Mouse (Mus musculus) hindbrain, postnatal 0 days (tissue): ENCODE results near the gene Tnip2. TPM values are rescaled to one million over a fixed set of nuclear protein-coding genes. Genes with fewer than 3 reads are reported as not detected.

Experiments
- ATAC-seq: fragments of 200-750 bp; cut with Nextera tagmentation; 2 replicates; pipeline ENCODE4 v1.8.0; 2017; ENCODE audit warnings: mild to moderate bottlenecking, moderate TSS enrichment, moderate library complexity
- DNase-seq: peaks from one replicate; pipeline ENCODE4 v3.0.0-alpha.2; 2015; ENCODE audit warnings: low spot score
- H3K27ac ChIP-seq: fragments of 300-500 bp; sonication (generic); 2 replicates; pipeline ENCODE4 v1.5.1; 2014; ENCODE audit warnings: mild to moderate bottlenecking
- H3K27me3 ChIP-seq: fragments of 300-500 bp; sonication (generic); 2 replicates; pipeline ENCODE4 v1.6.1; 2014; ENCODE audit warnings: low read length, mixed read lengths; ENCODE audit not compliant: insufficient read depth
- H3K36me3 ChIP-seq: fragments of 300-500 bp; sonication (generic); 2 replicates; pipeline ENCODE4 v1.6.1; 2014; ENCODE audit warnings: low read length, mixed read lengths; ENCODE audit not compliant: insufficient read depth
- H3K4me1 ChIP-seq: fragments of 300-500 bp; sonication (generic); 2 replicates; pipeline ENCODE4 v1.6.1; 2014; ENCODE audit warnings: antibody characterized with exemption, low read length, mixed read lengths; ENCODE audit not compliant: insufficient read depth
- H3K4me2 ChIP-seq: fragments of 300-500 bp; sonication (generic); 2 replicates; pipeline ENCODE4 v1.6.1; 2014; ENCODE audit warnings: low read depth, mild to moderate bottlenecking, low read length, moderate library complexity, mixed read lengths
- H3K4me3 ChIP-seq: fragments of 300-500 bp; sonication (generic); 2 replicates; pipeline ENCODE4 v1.5.1; 2014; ENCODE audit warnings: low read length
- H3K9ac ChIP-seq: fragments of 300-500 bp; sonication (generic); replicated peaks from 2 replicates; pipeline ENCODE4 v1.6.1; 2014; ENCODE audit warnings: mild to moderate bottlenecking, low read length, moderate library complexity, mixed read lengths
- H3K9me3 ChIP-seq: fragments of 300-500 bp; sonication (generic); 2 replicates; pipeline ENCODE4 v1.6.1; 2016; ENCODE audit warnings: low read length, mixed read lengths
- CTCF ChIP-seq: IDR thresholded peaks from 2 replicates; pipeline ENCODE4 v1.5.1; 2016; ENCODE audit warnings: antibody characterized with exemption, control low read depth, low read depth
- WGBS: fragments of 180-500 bp; shearing (Covaris S2); extraction: QIAGEN DNeasy Blood & Tissue Kit; methylation state at CpG from one replicate; pipeline ENCODE4 v1.1.7; 2014; 5-methylcytosine and 5-hydroxymethylcytosine counted together
- polyA plus RNA-seq: library from polyadenylated mRNA; unstranded; fragments of >200 nt; fragmentation: Nextera tagmentation; extraction: Ambion mirVana; gene quantifications from 2 replicates; pipeline ENCODE4 v1.2.1, GENCODE M21; 2015
- total RNA-seq: library from RNA; depleted of rRNA; stranded (reverse); fragments of >200 nt; gene quantifications from 2 replicates; pipeline ENCODE4 v1.2.3, GENCODE M21; 2014

Gene Tnip2
- total and polyA plus RNA-seq, 2 experiments from 2014 or later, result 12.8 to 14.5 TPM

- no peak overlapping the region for H3K4me2 ChIP-seq
- no peak for DNase-seq
- no peak overlapping the region for H3K4me3 ChIP-seq
- no peaks in the 10 kb centered on the region for H3K9me3 ChIP-seq
- ATAC-seq, result no peak
- 84% methylated on average over 3 of the region's 3 CpGs for WGBS
- no peak for TF ChIP-seq CTCF
- peaks cover 48% of the 10 kb centered on the region for H3K36me3 ChIP-seq
- H3K27me3 ChIP-seq, result no peaks in the 10 kb centered on the region
- H3K9ac ChIP-seq, result no peak overlapping the region
- no peak overlapping the region for H3K27ac ChIP-seq
- no peaks in the 10 kb centered on the region for H3K4me1 ChIP-seq
These were observed 32.9 kb downstream of the Tnip2 start for GRCm38 (mm10) chr5:34480926-34481325.

- Histone ChIP-seq H3K4me3 (no peak overlapping the region), H3K4me1 (no peaks in the 10 kb centered on the region), H3K9me3 (no peaks in the 10 kb centered on the region), H3K9ac (no peak overlapping the region), H3K27me3 (no peaks in the 10 kb centered on the region), H3K27ac (no peak overlapping the region), H3K4me2 (no peak overlapping the region), H3K36me3 (peaks cover 34% of the 10 kb centered on the region)
- WGBS, result 91% methylated on average over 2 of the region's 2 CpGs
- DNase-seq (no peak), ATAC-seq (no peak)
- TF ChIP-seq CTCF, result no peak
These were observed 45.6 kb downstream of the Tnip2 start for GRCm38 (mm10) chr5:34468039-34468775.

- no peak overlapping the region for H3K27ac ChIP-seq
- no peak for ATAC-seq
- no peak for DNase-seq
- H3K36me3 ChIP-seq, result peaks cover 42% of the 10 kb centered on the region
- 97% methylated on average over 2 of the region's 2 CpGs for WGBS
- TF ChIP-seq CTCF, result no peak
- no peak overlapping the region for H3K4me3 ChIP-seq
- H3K9ac ChIP-seq, result no peak overlapping the region
- no peaks in the 10 kb centered on the region for H3K9me3 ChIP-seq
- H3K4me2 ChIP-seq, result no peak overlapping the region
- no peaks in the 10 kb centered on the region for H3K4me1 ChIP-seq
- no peaks in the 10 kb centered on the region for H3K27me3 ChIP-seq
These were observed 47.1 kb downstream of the Tnip2 start for GRCm38 (mm10) chr5:34466648-34467047.

- H3K36me3 ChIP-seq, result peaks cover 48% of the 10 kb centered on the region
- no peak for TF ChIP-seq CTCF
- no peak overlapping the region for H3K27ac ChIP-seq
- no peak for ATAC-seq
- 82% methylated on average over 1 of the region's 1 CpGs for WGBS
- no peak overlapping the region for H3K9ac ChIP-seq
- no peaks in the 10 kb centered on the region for H3K4me1 ChIP-seq
- H3K9me3 ChIP-seq, result no peaks in the 10 kb centered on the region
- DNase-seq, result no peak
- H3K4me3 ChIP-seq, result no peak overlapping the region
- H3K4me2 ChIP-seq, result no peak overlapping the region
- H3K27me3 ChIP-seq, result no peaks in the 10 kb centered on the region
These were observed 47.7 kb downstream of the Tnip2 start for GRCm38 (mm10) chr5:34466079-34466478.

GRCm38 (mm10) chr5:34461841-34462240 is 52.0 kb downstream of the Tnip2 start:
- Histone ChIP-seq H3K36me3 (peaks cover 86% of the 10 kb centered on the region), H3K9me3 (no peaks in the 10 kb centered on the region), H3K9ac (no peak overlapping the region), H3K4me1 (no peaks in the 10 kb centered on the region), H3K27ac (no peak overlapping the region), H3K4me3 (no peak overlapping the region), H3K27me3 (no peaks in the 10 kb centered on the region), H3K4me2 (no peak overlapping the region)
- WGBS, result 82% methylated on average over 6 of the region's 6 CpGs
- ATAC-seq (no peak), DNase-seq (no peak)
- TF ChIP-seq CTCF, result no peak

GRCm38 (mm10) chr5:34461294-34461693 is 52.5 kb downstream of the Tnip2 start:
- 94% methylated on average over 4 of the region's 4 CpGs for WGBS
- DNase-seq, result no peak
- no peak overlapping the region for H3K9ac ChIP-seq
- no peak for TF ChIP-seq CTCF
- ATAC-seq, result no peak
- H3K27ac ChIP-seq, result no peak overlapping the region
- H3K36me3 ChIP-seq, result peaks cover 80% of the 10 kb centered on the region
- no peaks in the 10 kb centered on the region for H3K9me3 ChIP-seq
- H3K4me3 ChIP-seq, result no peak overlapping the region
- H3K27me3 ChIP-seq, result no peaks in the 10 kb centered on the region
- H3K4me1 ChIP-seq, result no peaks in the 10 kb centered on the region
- H3K4me2 ChIP-seq, result no peak overlapping the region

GRCm38 (mm10) chr5:34458994-34459393 is 54.8 kb downstream of the Tnip2 start:
- Histone ChIP-seq H3K4me3 (no peak overlapping the region), H3K27me3 (no peaks in the 10 kb centered on the region), H3K9ac (no peak overlapping the region), H3K36me3 (peaks cover 65% of the 10 kb centered on the region), H3K9me3 (no peaks in the 10 kb centered on the region), H3K4me1 (no peaks in the 10 kb centered on the region), H3K4me2 (no peak overlapping the region), H3K27ac (no peak overlapping the region)
- no peak for TF ChIP-seq CTCF
- DNase-seq (no peak), ATAC-seq (no peak)
- WGBS, result 71% methylated on average over 1 of the region's 1 CpGs
